Mouse (Mus musculus): ENCODE measurements around the gene Ctbp2.

The Ctbp2 gene

GRCm38 (mm10) chr7:132991240-132991900 lies 132.8 kb downstream of the Ctbp2 start:
- in situ Hi-C loops (cut with MboI; ENCODE audit: unreplicated experiment in 2 of 2), result loop anchor here (5.0 to 25.0 kb wide), 4 partner anchors 57 to 434 kb away; partner anchors contain the start of gene Zranb1 (in 1 of the 2)

DNA sequence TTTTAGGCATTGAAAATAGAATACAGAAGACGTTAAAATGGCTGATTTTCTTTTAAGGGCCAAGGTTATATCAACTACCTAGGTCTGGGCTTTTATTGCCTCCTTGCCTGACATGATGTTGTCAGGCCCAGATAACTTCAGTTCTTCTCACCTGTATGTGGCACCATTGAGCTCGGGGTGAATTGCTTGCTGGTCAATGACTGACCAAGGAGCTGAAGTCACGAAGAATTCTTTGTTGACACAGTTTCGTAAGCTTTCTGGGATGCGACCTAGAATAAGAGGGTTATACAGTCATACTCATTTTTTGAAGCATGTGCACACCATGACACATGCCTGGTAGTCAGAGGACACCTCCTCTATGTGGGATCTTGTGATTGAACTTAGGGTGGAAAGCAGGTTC lies 134.3 kb downstream of the Ctbp2 start:
- in situ Hi-C loops (cut with MboI; ENCODE audit: unreplicated experiment in 2 of 2), result loop anchor here (5.0 to 25.0 kb wide), 4 partner anchors 55 to 433 kb away; partner anchors contain the start of gene Zranb1 (in 1 of the 2)

DNA sequence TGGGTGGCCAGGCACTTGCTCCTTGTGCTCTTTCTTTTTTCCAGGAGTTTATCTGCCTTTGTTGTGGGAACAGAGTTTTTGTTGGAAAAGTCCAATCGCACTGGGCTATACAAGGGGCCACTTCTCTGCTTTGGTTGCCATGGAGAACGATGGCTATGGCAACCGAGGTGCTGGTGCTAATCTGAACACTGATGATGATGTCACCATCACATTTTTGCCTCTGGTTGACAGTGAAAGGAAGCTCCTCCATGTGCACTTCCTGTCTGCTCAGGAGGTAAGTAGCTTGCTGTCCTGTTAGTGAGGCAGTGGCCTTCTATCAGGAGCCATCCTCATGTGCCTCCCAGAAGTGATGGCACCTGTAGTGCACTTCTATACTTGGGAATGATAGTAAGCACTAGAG lies 141.5 kb downstream of the Ctbp2 start:
- in situ Hi-C loops (cut with MboI; ENCODE audit: unreplicated experiment in 2 of 2), result loop anchor here in 1 of 2 experiments (25.0 kb wide), 1 partner anchor 220 kb away; no protein-coding TSS in a partner anchor

DNA sequence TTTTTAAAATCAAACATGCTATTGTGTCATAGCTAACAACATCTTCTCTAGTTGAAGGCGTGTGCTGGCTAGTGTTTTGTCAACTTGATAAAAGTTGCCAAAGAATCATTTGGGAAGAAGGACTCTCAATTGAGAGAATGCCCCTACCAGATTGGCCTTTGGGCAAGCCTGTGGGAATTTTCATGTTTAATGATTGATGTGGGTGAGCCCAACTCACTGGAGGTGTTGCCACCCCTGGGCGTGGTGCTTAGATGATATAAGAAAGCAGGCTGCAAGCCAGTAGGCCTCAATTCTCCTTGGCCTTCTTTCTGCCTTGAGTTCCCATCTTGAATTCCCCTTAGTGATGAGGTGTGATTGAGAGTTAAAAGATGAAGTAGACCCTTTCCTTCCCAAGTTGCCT lies 146.2 kb downstream of the Ctbp2 start:
- in situ Hi-C loops (cut with MboI; ENCODE audit: unreplicated experiment in 2 of 2), result loop anchor here (5.0 to 25.0 kb wide), 2 partner anchors 91 to 216 kb away; no protein-coding TSS in a partner anchor

DNA sequence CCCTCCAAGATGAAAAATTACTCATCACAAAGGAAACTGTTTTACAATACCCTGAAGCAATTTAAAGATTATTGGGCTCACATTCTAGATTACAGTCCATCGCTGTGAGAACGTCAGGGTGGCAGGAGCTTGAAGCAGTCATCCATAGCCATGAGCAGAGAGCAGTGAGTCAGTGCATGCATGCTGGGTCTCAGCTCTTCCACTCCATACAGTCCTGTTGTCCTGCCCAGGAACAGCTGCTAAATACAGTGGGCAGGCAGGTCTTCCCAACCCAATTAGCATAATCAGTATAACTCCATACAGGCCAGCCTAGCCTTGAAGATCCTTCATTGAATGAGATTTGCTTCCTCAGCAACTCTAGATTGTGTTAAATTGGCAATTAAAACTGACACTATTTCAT lies 148.1 kb downstream of the Ctbp2 start:
- in situ Hi-C loops (cut with MboI; ENCODE audit: unreplicated experiment in 2 of 2), result loop anchor here (5.0 to 25.0 kb wide), 2 partner anchors 89 to 214 kb away; no protein-coding TSS in a partner anchor

DNA sequence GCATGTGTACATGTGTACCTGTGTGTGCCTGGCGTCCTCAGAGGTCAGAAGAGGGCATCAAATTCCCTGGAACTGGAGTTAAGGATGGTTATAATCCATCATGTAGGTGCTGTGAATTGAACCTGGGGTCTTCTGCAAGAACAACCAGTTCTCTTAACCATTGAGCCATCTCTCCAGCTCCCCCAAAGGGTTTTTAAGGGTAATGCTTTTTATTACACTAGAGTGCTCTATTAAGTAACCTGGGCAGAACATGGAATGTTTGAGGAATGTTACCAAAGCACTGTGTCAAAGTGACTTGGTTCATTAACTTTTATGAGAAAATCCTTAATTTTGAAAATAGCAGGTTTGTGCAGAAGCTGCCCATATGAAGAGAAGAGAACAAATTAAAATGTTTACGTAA lies 152.1 kb downstream of the Ctbp2 start:
- in situ Hi-C loops (cut with MboI; ENCODE audit: unreplicated experiment in 2 of 2), result no loop called here

- in situ Hi-C loops (cut with MboI; ENCODE audit: unreplicated experiment in 2 of 2), result loop anchor here in 1 of 2 experiments (5.0 kb wide), 1 partner anchor 33 kb away; the partner anchor contains the start of gene Zranb1
Measured at GRCm38 (mm10) chr7:132965707-132966106, 158.4 kb downstream of the Ctbp2 start.

DNA sequence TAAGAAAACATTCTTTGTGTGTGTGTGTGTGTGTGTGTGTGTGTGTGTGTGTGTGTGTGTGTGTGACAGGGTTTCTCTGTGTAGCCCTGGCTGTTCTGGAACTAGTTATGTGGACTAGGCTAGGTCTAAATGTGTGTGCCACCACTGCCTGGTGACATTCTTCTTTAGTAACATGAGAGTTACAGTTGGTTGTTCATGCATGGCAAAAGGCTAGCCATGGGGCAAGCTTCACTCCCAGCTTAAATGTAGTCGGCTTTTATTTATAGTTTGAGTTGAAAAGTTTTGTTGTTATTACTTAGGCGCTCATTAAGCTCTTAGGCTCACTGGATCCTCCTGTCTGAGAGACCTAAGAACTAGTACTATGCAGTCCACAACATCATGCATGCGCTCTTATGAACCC lies 159.8 kb downstream of the Ctbp2 start:
- in situ Hi-C loops (cut with MboI; ENCODE audit: unreplicated experiment in 2 of 2), result no loop called here

GRCm38 (mm10) chr7:132950613-132951012 lies 173.5 kb downstream of the Ctbp2 start:
- in situ Hi-C loops (cut with MboI; ENCODE audit: unreplicated experiment in 2 of 2), result no loop called here

- in situ Hi-C loops (cut with MboI; ENCODE audit: unreplicated experiment in 2 of 2), result no loop called here
Measured at GRCm38 (mm10) chr7:132949968-132950367, 174.2 kb downstream of the Ctbp2 start.

DNA sequence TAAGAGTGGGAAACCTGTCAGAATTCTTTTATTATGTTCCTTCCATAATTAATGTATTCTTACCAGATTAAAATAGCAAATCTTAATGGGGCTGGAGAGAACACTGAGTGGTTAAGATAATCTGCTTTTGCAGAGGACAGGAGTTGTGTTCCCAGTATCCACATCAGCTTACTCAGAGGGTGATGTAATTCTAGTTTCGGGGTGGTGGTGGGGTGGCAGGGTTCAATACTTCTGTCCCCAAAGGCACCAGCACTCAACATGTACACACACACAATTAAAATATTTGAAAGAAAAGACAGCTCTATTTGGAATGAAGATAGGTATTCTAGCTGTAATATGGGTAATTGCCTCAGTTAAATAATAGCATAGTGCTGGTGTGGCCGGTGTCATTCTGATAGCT lies 183.6 kb downstream of the Ctbp2 start:
- in situ Hi-C loops (cut with MboI; ENCODE audit: unreplicated experiment in 2 of 2), result no loop called here

DNA sequence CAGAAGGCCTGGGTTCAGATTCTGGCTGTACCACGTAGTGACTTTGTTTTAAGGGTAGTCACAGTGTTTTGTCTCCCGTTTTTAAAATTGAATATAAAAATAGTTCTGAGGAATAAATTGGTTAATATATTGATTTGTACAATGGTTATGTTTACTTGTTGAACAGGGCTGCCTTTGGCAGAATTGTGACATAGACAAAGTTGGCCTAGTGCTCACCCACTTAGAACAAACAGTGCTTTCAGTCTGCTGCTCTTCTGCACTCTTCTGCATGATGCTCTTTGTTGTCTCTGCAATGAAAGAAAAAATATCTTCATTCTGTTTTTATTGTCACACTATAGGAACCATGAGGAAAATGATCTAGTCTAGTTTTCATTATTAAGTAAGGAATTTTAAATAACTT lies 185.0 kb downstream of the Ctbp2 start:
- in situ Hi-C loops (cut with MboI; ENCODE audit: unreplicated experiment in 2 of 2), result loop anchor here in 1 of 2 experiments (10.0 kb wide), 1 partner anchor 56 kb away; no protein-coding TSS in a partner anchor
